Mouse (Mus musculus) thymus, adult 2 months (tissue): ENCODE data around the gene Phactr2. TPM values are rescaled to one million over a fixed set of nuclear protein-coding genes. Genes with fewer than 3 reads are reported as not detected.

Experiments
- DNase-seq: peaks from one replicate; pipeline ENCODE4 v3.0.0; 2021
- H3K27ac ChIP-seq: fragments of 200-500 bp; 2 replicates; pipeline ENCODE4 v1.5.1; 2012; ENCODE audit warnings: low read length, control low read depth; ENCODE audit not compliant: control insufficient read depth, insufficient read depth
- H3K27me3 ChIP-seq: fragments of 200-500 bp; 2 replicates; pipeline ENCODE4 v1.6.1; 2012; ENCODE audit warnings: mild to moderate bottlenecking, low read length, moderate library complexity, mixed read lengths; ENCODE audit not compliant: control insufficient read depth, insufficient read depth
- H3K36me3 ChIP-seq: fragments of 200-500 bp; 2 replicates; pipeline ENCODE4 v1.6.1; 2012; ENCODE audit warnings: mild to moderate bottlenecking, low read length, moderate library complexity; ENCODE audit not compliant: control insufficient read depth, insufficient read depth
- H3K4me1 ChIP-seq: fragments of 200-500 bp; replicated peaks from 2 replicates; pipeline ENCODE4 v1.6.1; 2012; ENCODE audit warnings: low read length; ENCODE audit not compliant: control insufficient read depth, insufficient read depth
- H3K4me3 ChIP-seq: fragments of 200-500 bp; 2 replicates; pipeline ENCODE4 v1.5.1; 2012; ENCODE audit warnings: mild to moderate bottlenecking, low read length, control low read depth, moderate library complexity; ENCODE audit not compliant: control insufficient read depth, insufficient read depth
- CTCF ChIP-seq: fragments of 200-500 bp; IDR thresholded peaks from 2 replicates; pipeline ENCODE4 v1.5.1; 2012; ENCODE audit warnings: mild to moderate bottlenecking, control low read depth, low read length, moderate library complexity, borderline replicate concordance; ENCODE audit not compliant: control insufficient read depth, poor library complexity, insufficient read depth; ENCODE audit errors: extremely low read depth
- POLR2A ChIP-seq: fragments of 200-500 bp; IDR thresholded peaks from 2 replicates; pipeline ENCODE4 v1.6.1; 2012; ENCODE audit warnings: mild to moderate bottlenecking, low read length, control low read depth, moderate library complexity; ENCODE audit not compliant: control insufficient read depth, poor library complexity, insufficient read depth; ENCODE audit errors: extremely low read depth
- WGBS: fragments of 180-500 bp; shearing (Covaris S2); methylation state at CpG from one replicate; pipeline ENCODE4 v1.1.7; 2018; 5-methylcytosine and 5-hydroxymethylcytosine counted together
- polyA plus RNA-seq: library from polyadenylated mRNA; depleted of rRNA; stranded (reverse); fragments of >200 nt; gene quantifications from 2 replicates; pipeline ENCODE4 v1.2.3, GENCODE M21; 2012

The Phactr2 gene
- polyA plus RNA-seq, 1 experiment = 3.7 TPM

- 88% methylated on average over 2 of the region's 2 CpGs for WGBS
- no peaks in the 10 kb centered on the region for H3K36me3 ChIP-seq
Observed at GRCm38 (mm10) chr10:13250280-13250679, 223.9 kb downstream of the Phactr2 start.

GRCm38 (mm10) chr10:13249126-13249525 is 225.1 kb downstream of the Phactr2 start:
- H3K27ac ChIP-seq = no peak overlapping the region
- no peaks in the 10 kb centered on the region for H3K27me3 ChIP-seq
- no peaks in the 10 kb centered on the region for H3K4me1 ChIP-seq
- no peak overlapping the region for H3K4me3 ChIP-seq
- H3K36me3 ChIP-seq = no peaks in the 10 kb centered on the region
- 97% methylated on average over 8 of the region's 8 CpGs for WGBS
- TF ChIP-seq POLR2A (no peak), CTCF (no peak)
- no peak for DNase-seq

More at GRCm38 (mm10) chr10:13250280-13250679, 223.9 kb downstream of the Phactr2 start:
- no peak for DNase-seq
- TF ChIP-seq POLR2A (no peak), CTCF (no peak)
- H3K4me3 ChIP-seq = no peak overlapping the region
- H3K27ac ChIP-seq = no peak overlapping the region
- no peaks in the 10 kb centered on the region for H3K27me3 ChIP-seq
- H3K4me1 ChIP-seq = no peaks in the 10 kb centered on the region

GRCm38 (mm10) chr10:13245714-13246113 is 228.5 kb downstream of the Phactr2 start:
- no peaks in the 10 kb centered on the region for H3K4me1 ChIP-seq
- H3K27me3 ChIP-seq = no peaks in the 10 kb centered on the region
- no peak for TF ChIP-seq POLR2A
- TF ChIP-seq CTCF = no peak
- WGBS = 86% methylated on average over 6 of the region's 6 CpGs
- DNase-seq = no peak
- H3K4me3 ChIP-seq = no peak overlapping the region
- no peaks in the 10 kb centered on the region for H3K36me3 ChIP-seq
- no peak overlapping the region for H3K27ac ChIP-seq

- WGBS = 94% methylated on average over 3 of the region's 3 CpGs
- no peak for DNase-seq
- no peak for TF ChIP-seq CTCF
- TF ChIP-seq POLR2A = no peak
- Histone ChIP-seq H3K27me3 (no peaks in the 10 kb centered on the region), H3K36me3 (no peaks in the 10 kb centered on the region), H3K4me1 (no peaks in the 10 kb centered on the region), H3K4me3 (no peak overlapping the region), H3K27ac (no peak overlapping the region)
Observed at GRCm38 (mm10) chr10:13244192-13244591, 230.0 kb downstream of the Phactr2 start.

- Histone ChIP-seq H3K4me1 (no peaks in the 10 kb centered on the region), H3K27ac (no peak overlapping the region), H3K27me3 (no peaks in the 10 kb centered on the region), H3K36me3 (no peaks in the 10 kb centered on the region), H3K4me3 (no peak overlapping the region)
- no peak for DNase-seq
- TF ChIP-seq POLR2A = no peak
- no peak for TF ChIP-seq CTCF
- WGBS = 97% methylated on average over 4 of the region's 4 CpGs
Observed at GRCm38 (mm10) chr10:13240431-13240830, 233.8 kb downstream of the Phactr2 start.

- WGBS = 98% methylated on average over 4 of the region's 4 CpGs
- Histone ChIP-seq H3K4me1 (no peaks in the 10 kb centered on the region), H3K4me3 (no peak overlapping the region), H3K27ac (no peak overlapping the region), H3K36me3 (no peaks in the 10 kb centered on the region), H3K27me3 (no peaks in the 10 kb centered on the region)
- DNase-seq = no peak
- TF ChIP-seq CTCF (no peak), POLR2A (no peak)
Observed at GRCm38 (mm10) chr10:13238188-13238587, 236.0 kb downstream of the Phactr2 start.

GRCm38 (mm10) chr10:13236866-13237265 is 237.3 kb downstream of the Phactr2 start:
- H3K36me3 ChIP-seq = no peaks in the 10 kb centered on the region
- no peak overlapping the region for H3K4me3 ChIP-seq
- TF ChIP-seq CTCF = no peak
- no peak for TF ChIP-seq POLR2A
- 95% methylated on average over 5 of the region's 5 CpGs for WGBS
- no peak overlapping the region for H3K27ac ChIP-seq
- no peaks in the 10 kb centered on the region for H3K4me1 ChIP-seq
- H3K27me3 ChIP-seq = no peaks in the 10 kb centered on the region
- no peak for DNase-seq
